Mouse (Mus musculus) kidney, adult 2 months (tissue): Measurements from ENCODE around the gene Foxred2.

Experiments
- CTCF ChIP-seq: fragments of 200-500 bp; conservative IDR thresholded peaks from 2 replicates; pipeline ENCODE4 v1.5.1; 2011; ENCODE audit warnings: low read depth, mild to moderate bottlenecking, control low read depth, low read length, moderate library complexity, mixed read lengths; ENCODE audit not compliant: insufficient read depth, insufficient read length
- POLR2A ChIP-seq: fragments of 200-500 bp; IDR thresholded peaks from one replicate; pipeline ENCODE4 v1.6.1; 2011; ENCODE audit warnings: low read depth, low read length, control low read depth

DNA sequence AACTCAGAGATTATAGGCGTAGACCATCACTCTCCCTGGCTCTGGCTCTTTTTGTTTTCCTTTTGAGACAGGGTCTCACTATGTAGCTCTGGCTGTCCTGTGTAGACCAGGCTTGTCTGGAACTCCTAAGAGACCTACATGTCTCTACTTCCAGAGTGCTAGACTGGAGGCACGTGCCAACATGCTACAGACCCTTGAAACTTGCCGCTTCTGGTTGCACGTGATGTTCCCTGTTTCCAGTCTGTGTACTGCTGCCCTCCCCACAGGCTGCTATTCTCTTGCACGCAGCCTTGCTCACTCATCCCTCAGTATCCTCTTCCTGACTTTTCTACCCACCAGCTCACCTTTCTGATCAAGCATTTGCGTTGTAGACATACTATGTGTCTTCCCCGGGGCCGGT, 50.4 kb downstream of the Foxred2 start:
- TF ChIP-seq POLR2A (no peak), CTCF (no peak)
